Mouse (Mus musculus): ENCODE results near the gene Slamf9. TPM values are rescaled to one million over a fixed set of nuclear protein-coding genes. Genes with fewer than 3 reads are reported as not detected.

Gene Slamf9
- polyA plus RNA-seq, 1 experiment from 2014 or later: 0.31 TPM

DNA sequence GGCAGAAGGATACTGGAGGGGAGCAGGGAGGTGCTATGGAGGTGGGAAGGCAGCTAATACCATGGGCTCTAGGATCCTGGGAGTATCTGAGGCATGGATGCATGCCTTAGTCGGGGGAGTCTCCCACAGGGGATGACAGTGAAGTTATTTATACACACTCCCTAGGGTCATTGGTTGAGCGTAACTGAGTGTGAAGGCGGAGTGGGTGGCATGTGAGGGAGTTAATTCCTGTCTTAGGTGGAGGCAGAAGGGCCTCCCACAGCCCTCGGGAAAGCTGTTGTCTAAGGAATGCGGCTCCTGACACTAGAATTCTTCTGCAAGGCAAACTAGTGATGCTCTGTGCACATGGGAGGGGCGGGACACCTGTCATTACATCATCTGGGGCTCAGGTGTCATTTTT, 38.4 kb upstream of the Slamf9 start:
- Histone ChIP-seq H3K9me3 (ENCODE audit: control insufficient read depth, low read length) (no peaks in the 10 kb centered on the region), H3K27me3 (ENCODE audit: control insufficient read depth, insufficient read depth, low read length) (no peaks in the 10 kb centered on the region), H3K4me3 (ENCODE audit: low read depth, low read length) (no peak overlapping the region), H3K27ac (ENCODE audit: low read depth, low read length) (no peak overlapping the region), H3K4me2 (ENCODE audit: low read depth, low read length) (no peak overlapping the region), H3K4me1 (ENCODE audit: control insufficient read depth, insufficient read depth, low read length) (no peaks in the 10 kb centered on the region), H3K9ac (replicated peaks; ENCODE audit: low read depth, low read length) (no peak overlapping the region), H3K36me3 (ENCODE audit: control insufficient read depth, insufficient read depth, low read length) (no peaks in the 10 kb centered on the region)
- 50% methylated on average over 6 of the region's 6 CpGs for WGBS
- no peak; the same call in 1 of the 2 replicates for ATAC-seq (ENCODE audit: low read depth)

DNA sequence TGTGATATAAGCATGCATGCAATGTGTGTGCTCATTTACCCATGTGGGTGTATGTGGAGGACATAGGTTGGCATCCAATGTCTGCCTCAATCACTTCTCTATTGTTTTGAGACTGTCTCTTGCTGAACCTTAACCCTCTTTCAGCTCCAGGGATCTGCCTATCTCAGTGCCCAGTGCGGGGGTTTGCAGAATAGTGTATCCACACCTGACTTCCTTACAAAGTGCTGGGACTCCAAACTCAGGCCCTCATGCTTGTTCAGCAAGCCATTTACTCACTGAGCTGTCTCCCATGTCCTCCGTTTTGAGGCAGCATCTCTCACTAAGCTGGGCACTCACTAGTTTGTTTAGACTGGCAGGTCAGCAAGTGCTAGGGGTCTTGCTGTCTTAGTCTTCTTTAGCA, 36.5 kb upstream of the Slamf9 start:
- Histone ChIP-seq H3K9ac (replicated peaks; ENCODE audit: low read depth, low read length) (no peak overlapping the region), H3K4me3 (ENCODE audit: low read depth, low read length) (no peak overlapping the region), H3K4me1 (ENCODE audit: control insufficient read depth, insufficient read depth, low read length) (no peaks in the 10 kb centered on the region), H3K9me3 (ENCODE audit: control insufficient read depth, low read length) (no peaks in the 10 kb centered on the region), H3K27me3 (ENCODE audit: control insufficient read depth, insufficient read depth, low read length) (no peaks in the 10 kb centered on the region), H3K36me3 (ENCODE audit: control insufficient read depth, insufficient read depth, low read length) (no peaks in the 10 kb centered on the region), H3K4me2 (ENCODE audit: low read depth, low read length) (no peak overlapping the region), H3K27ac (ENCODE audit: low read depth, low read length) (no peak overlapping the region)
- 90% methylated on average over 2 of the region's 2 CpGs for WGBS
- no peak for ATAC-seq (ENCODE audit: low read depth)

DNA sequence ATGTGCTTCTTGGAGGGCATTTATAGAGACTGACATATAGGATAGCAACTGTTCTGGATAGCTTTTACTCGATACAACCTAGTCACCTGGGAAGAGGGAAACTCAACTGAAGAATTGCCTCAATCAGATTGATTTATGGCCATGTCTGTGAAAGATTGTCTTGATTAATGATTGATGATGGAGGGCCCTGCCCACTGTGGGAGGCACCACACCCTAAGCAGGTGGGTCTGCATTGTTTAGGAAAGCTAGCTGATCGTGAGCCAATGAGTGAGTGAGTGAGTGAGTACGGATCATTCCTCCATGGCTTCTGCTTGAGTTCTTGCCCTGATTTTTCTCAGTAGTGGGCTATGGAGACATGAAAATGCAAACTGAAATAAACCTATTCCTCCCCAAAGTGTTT, 34.6 kb upstream of the Slamf9 start:
- H3K4me2 ChIP-seq (ENCODE audit: low read depth, low read length): no peak overlapping the region
- H3K27ac ChIP-seq (ENCODE audit: low read depth, low read length): no peak overlapping the region
- no peaks in the 10 kb centered on the region for H3K9me3 ChIP-seq (ENCODE audit: control insufficient read depth, low read length)
- no peak for ATAC-seq (ENCODE audit: low read depth)
- no peaks in the 10 kb centered on the region for H3K27me3 ChIP-seq (ENCODE audit: control insufficient read depth, insufficient read depth, low read length)
- H3K4me1 ChIP-seq (ENCODE audit: control insufficient read depth, insufficient read depth, low read length): no peaks in the 10 kb centered on the region
- WGBS: 80% methylated on average over 3 of the region's 3 CpGs
- H3K36me3 ChIP-seq (ENCODE audit: control insufficient read depth, insufficient read depth, low read length): no peaks in the 10 kb centered on the region
- H3K9ac ChIP-seq (replicated peaks; ENCODE audit: low read depth, low read length): no peak overlapping the region
- H3K4me3 ChIP-seq (ENCODE audit: low read depth, low read length): no peak overlapping the region

DNA sequence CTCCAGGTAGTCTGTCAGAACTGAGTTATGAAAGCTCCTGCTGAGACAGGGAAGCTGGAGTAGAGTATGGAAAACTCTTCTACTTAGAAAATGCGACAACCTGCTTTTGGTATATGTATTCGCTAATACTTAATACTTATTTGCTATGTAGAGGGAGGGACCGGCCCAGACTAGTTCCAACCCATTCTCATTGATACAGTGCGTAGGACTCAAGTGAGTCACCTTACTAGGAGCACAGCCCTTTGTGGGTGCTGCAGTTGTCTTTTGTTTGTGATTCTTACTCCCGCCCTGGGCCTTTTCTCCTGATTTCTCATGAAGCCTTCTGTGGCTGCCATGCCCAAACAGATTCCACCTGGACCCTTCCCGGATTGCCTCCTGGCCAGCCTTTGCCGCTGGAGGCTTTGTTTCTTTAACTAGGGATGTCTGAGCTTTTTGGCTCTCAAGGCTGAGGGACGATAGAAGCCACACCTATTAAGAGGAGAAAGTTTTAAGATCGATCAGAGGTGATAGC, 33.2 kb upstream of the Slamf9 start:
- 90% methylated on average over 9 of the region's 9 CpGs for WGBS
- no peak for ATAC-seq (ENCODE audit: low read depth)
- Histone ChIP-seq H3K4me3 (ENCODE audit: low read depth, low read length) (no peak overlapping the region), H3K36me3 (ENCODE audit: control insufficient read depth, insufficient read depth, low read length) (no peaks in the 10 kb centered on the region), H3K4me1 (ENCODE audit: control insufficient read depth, insufficient read depth, low read length) (no peaks in the 10 kb centered on the region), H3K4me2 (ENCODE audit: low read depth, low read length) (no peak overlapping the region), H3K27ac (ENCODE audit: low read depth, low read length) (no peak overlapping the region), H3K9ac (replicated peaks; ENCODE audit: low read depth, low read length) (no peak overlapping the region), H3K9me3 (ENCODE audit: control insufficient read depth, low read length) (no peaks in the 10 kb centered on the region), H3K27me3 (ENCODE audit: control insufficient read depth, insufficient read depth, low read length) (no peaks in the 10 kb centered on the region)

DNA sequence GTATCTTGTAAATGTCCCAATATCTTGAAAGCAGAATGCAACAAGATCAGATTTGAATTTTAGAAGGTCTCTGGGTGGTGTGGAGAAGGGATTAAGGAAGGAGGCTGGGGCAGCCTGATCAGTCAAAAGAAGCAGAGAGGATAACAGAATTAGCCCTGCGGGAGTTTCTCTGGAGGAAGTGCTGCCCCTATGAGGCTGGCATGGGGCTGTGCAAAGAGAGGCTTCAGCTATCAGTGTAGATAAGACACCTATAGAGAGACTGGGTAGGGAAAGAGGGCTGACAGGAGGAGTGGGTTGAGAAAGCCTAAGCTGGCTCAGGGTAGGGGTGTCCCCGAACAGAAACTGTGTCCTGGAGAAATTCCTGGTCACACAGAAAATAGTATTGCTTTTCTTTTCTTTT, 24.9 kb upstream of the Slamf9 start:
- 38% methylated on average over 2 of the region's 2 CpGs for WGBS
- Histone ChIP-seq H3K27me3 (ENCODE audit: control insufficient read depth, insufficient read depth, low read length) (no peaks in the 10 kb centered on the region), H3K9me3 (ENCODE audit: control insufficient read depth, low read length) (no peaks in the 10 kb centered on the region), H3K36me3 (ENCODE audit: control insufficient read depth, insufficient read depth, low read length) (no peaks in the 10 kb centered on the region), H3K9ac (replicated peaks; ENCODE audit: low read depth, low read length) (no peak overlapping the region), H3K4me2 (ENCODE audit: low read depth, low read length) (no peak overlapping the region), H3K4me1 (ENCODE audit: control insufficient read depth, insufficient read depth, low read length) (no peaks in the 10 kb centered on the region), H3K4me3 (ENCODE audit: low read depth, low read length) (no peak overlapping the region), H3K27ac (ENCODE audit: low read depth, low read length) (no peak overlapping the region)
- ATAC-seq (ENCODE audit: low read depth): no peak

DNA sequence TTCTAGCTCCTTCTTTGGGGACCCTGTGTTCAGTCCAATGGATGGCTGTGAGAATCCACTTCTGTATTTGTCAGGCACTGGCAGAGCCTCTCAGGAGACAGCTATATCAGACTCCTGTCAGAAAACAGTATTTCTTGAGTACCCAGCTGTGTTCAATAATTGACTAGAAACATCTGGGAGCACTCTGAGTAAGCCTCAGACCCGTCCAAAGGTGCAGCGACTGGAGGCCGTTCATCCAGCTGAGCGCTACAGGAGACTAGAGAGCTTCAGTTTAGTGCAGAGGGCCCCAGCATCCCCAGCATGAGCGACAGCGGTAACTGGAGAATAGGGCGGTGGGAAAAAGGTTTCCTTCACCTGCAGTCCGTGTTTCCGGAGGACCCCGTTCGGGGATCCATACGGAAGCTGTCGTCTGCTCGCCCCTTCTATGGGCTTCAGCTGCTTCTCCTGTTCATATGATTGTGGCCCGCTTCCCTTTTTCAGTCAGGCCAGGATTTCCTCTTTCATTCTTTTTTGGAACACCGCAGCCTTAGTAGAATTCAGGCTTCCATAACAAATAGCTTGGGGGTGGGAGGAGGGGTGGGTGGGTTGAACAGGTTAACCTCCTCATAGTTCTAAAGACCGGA, 24.2 kb upstream of the Slamf9 start:
- no peak overlapping the region for H3K9ac ChIP-seq (replicated peaks; ENCODE audit: low read depth, low read length)
- ATAC-seq (ENCODE audit: low read depth): no peak
- no peak overlapping the region for H3K4me3 ChIP-seq (ENCODE audit: low read depth, low read length)
- no peaks in the 10 kb centered on the region for H3K36me3 ChIP-seq (ENCODE audit: control insufficient read depth, insufficient read depth, low read length)
- WGBS: 35% methylated on average over 17 of the region's 17 CpGs
- no peaks in the 10 kb centered on the region for H3K4me1 ChIP-seq (ENCODE audit: control insufficient read depth, insufficient read depth, low read length)
- H3K27me3 ChIP-seq (ENCODE audit: control insufficient read depth, insufficient read depth, low read length): no peaks in the 10 kb centered on the region
- no peak overlapping the region for H3K27ac ChIP-seq (ENCODE audit: low read depth, low read length)
- no peak overlapping the region for H3K4me2 ChIP-seq (ENCODE audit: low read depth, low read length)
- H3K9me3 ChIP-seq (ENCODE audit: control insufficient read depth, low read length): no peaks in the 10 kb centered on the region

DNA sequence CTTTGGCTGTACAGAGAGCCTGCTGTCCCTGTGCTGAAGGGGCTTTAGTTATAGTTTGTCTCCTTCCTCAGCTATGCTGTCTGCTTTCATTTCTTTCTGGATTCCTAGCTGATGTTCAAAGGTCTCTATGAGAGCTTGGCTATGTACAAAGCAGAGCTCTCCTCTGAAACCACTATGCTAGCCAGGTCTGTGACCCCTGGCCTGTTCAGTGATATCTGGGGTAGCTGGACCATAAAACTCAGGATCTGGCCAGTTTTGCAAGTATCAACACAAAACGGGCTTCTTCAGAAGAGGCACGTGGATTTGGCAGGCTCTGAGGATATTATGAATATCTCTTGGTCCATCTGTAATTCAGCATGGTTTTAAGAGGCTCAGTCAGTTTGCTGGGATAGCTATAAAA, 22.2 kb upstream of the Slamf9 start:
- Histone ChIP-seq H3K27ac (ENCODE audit: low read depth, low read length) (no peak overlapping the region), H3K4me3 (ENCODE audit: low read depth, low read length) (no peak overlapping the region), H3K4me1 (ENCODE audit: control insufficient read depth, insufficient read depth, low read length) (no peaks in the 10 kb centered on the region), H3K27me3 (ENCODE audit: control insufficient read depth, insufficient read depth, low read length) (no peaks in the 10 kb centered on the region), H3K36me3 (ENCODE audit: control insufficient read depth, insufficient read depth, low read length) (no peaks in the 10 kb centered on the region), H3K9me3 (ENCODE audit: control insufficient read depth, low read length) (no peaks in the 10 kb centered on the region), H3K9ac (replicated peaks; ENCODE audit: low read depth, low read length) (no peak overlapping the region), H3K4me2 (ENCODE audit: low read depth, low read length) (no peak overlapping the region)
- 81% methylated on average over 2 of the region's 2 CpGs for WGBS
- ATAC-seq (ENCODE audit: low read depth): no peak

DNA sequence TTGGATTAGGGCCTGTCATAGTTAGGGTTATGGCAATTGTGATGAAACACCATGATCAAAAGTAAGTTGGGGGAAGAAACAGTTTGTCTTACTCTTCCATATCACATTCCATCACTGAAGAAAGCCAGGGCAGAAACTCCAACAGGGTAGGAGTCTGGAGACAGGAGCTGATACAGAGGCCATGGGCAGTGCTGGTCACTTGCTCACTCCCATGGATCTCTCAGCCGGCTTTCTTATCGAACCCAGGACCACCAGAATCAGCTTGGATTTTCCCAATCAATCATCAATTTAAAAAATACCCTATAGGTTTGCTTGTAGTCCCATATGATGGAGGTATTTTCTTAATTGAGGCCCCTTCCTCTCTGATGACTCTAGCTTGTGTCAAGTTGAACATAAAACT, 21.3 kb upstream of the Slamf9 start:
- WGBS: 91% methylated on average over 2 of the region's 2 CpGs
- Histone ChIP-seq H3K27ac (ENCODE audit: low read depth, low read length) (no peak overlapping the region), H3K9ac (replicated peaks; ENCODE audit: low read depth, low read length) (no peak overlapping the region), H3K36me3 (ENCODE audit: control insufficient read depth, insufficient read depth, low read length) (no peaks in the 10 kb centered on the region), H3K4me2 (ENCODE audit: low read depth, low read length) (no peak overlapping the region), H3K9me3 (ENCODE audit: control insufficient read depth, low read length) (no peaks in the 10 kb centered on the region), H3K27me3 (ENCODE audit: control insufficient read depth, insufficient read depth, low read length) (no peaks in the 10 kb centered on the region), H3K4me1 (ENCODE audit: control insufficient read depth, insufficient read depth, low read length) (no peaks in the 10 kb centered on the region), H3K4me3 (ENCODE audit: low read depth, low read length) (no peak overlapping the region)
- no peak for ATAC-seq (ENCODE audit: low read depth)

DNA sequence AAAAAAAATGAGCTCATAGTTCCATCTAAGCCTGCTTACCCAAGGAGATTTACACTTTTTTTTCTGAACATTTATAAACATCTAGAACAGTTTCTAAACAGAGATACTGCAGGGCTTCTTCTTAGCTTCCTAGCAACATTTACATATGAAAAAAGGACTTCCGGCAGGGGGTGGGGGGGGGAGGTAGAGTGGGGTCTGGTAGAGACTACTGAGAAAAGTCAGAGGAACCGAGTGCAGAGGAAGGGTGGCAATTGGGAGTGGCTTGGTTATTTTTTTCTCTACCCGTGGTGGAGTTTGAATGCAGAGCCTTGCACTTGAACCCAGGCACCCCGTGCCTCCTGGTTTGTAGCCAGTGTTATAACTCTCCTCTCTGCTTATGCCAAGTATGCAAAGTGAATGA, 19.7 kb upstream of the Slamf9 start:
- no peak for ATAC-seq (ENCODE audit: low read depth)
- no peaks in the 10 kb centered on the region for H3K27me3 ChIP-seq (ENCODE audit: control insufficient read depth, insufficient read depth, low read length)
- no peak overlapping the region for H3K27ac ChIP-seq (ENCODE audit: low read depth, low read length)
- H3K4me1 ChIP-seq (ENCODE audit: control insufficient read depth, insufficient read depth, low read length): no peaks in the 10 kb centered on the region
- no peak overlapping the region for H3K4me2 ChIP-seq (ENCODE audit: low read depth, low read length)
- H3K36me3 ChIP-seq (ENCODE audit: control insufficient read depth, insufficient read depth, low read length): no peaks in the 10 kb centered on the region
- H3K4me3 ChIP-seq (ENCODE audit: low read depth, low read length): no peak overlapping the region
- no peak overlapping the region for H3K9ac ChIP-seq (replicated peaks; ENCODE audit: low read depth, low read length)
- 14% methylated on average over 4 of the region's 4 CpGs for whole genome bisulfite sequencing
- H3K9me3 ChIP-seq (ENCODE audit: control insufficient read depth, low read length): no peaks in the 10 kb centered on the region

All from neural tube, embryonic 14.5 days (tissue).